Mouse (Mus musculus) adrenal gland, postnatal 4 days (tissue): ENCODE measurements at regions not wholly inside any gene's neighbourhood (a gene's known extent, or its start where the extent isn't known, plus 50 kb on each side); places are given as distances from the start of the nearest gene placed in this dataset.

Experiments
- DNase-seq, 2 experiments: peaks; one replicate each; pipeline ENCODE4 v3.0.0; 2021 to 2022; ENCODE audit warnings: low spot score in 2 of 2, mixed read lengths in 2 of 2

- DNase-seq, result no peak
Measured at GRCm38 (mm10) chr6:31106856-31107359, 148.0 kb upstream of the Klf14 start.

GRCm38 (mm10) chr6:31107360-31107759 lies 148.5 kb upstream of the Klf14 start:
- DNase-seq, result no peak

GRCm38 (mm10) chr6:31107916-31108685 lies 149.2 kb upstream of the Klf14 start:
- DNase-seq, result no peak

GRCm38 (mm10) chr6:31109604-31110003 lies 150.7 kb upstream of the Klf14 start:
- DNase-seq, result no peak

GRCm38 (mm10) chr6:31112293-31113077 lies 153.6 kb upstream of the Klf14 start:
- no peak for DNase-seq

GRCm38 (mm10) chr6:31113558-31114326 lies 154.9 kb upstream of the Klf14 start:
- no peak for DNase-seq

- DNase-seq, result no peak
Measured at GRCm38 (mm10) chr6:31114336-31115335, 155.8 kb upstream of the Klf14 start.

- no peak for DNase-seq
Measured at GRCm38 (mm10) chr6:31115566-31115965, 156.7 kb upstream of the Klf14 start.

- no peak for DNase-seq
Measured at GRCm38 (mm10) chr6:31116365-31116764, 157.5 kb upstream of the Klf14 start.

GRCm38 (mm10) chr6:31117666-31118065 lies 158.8 kb upstream of the Klf14 start:
- no peak for DNase-seq

GRCm38 (mm10) chr6:31121008-31121407 lies 162.1 kb upstream of the Klf14 start:
- no peak for DNase-seq

GRCm38 (mm10) chr6:31122895-31123294 lies 164.0 kb upstream of the Klf14 start:
- no peak for DNase-seq

GRCm38 (mm10) chr6:31123342-31123990 lies 164.6 kb upstream of the Klf14 start:
- no peak for DNase-seq

GRCm38 (mm10) chr6:31124076-31124475 lies 165.2 kb upstream of the Klf14 start:
- no peak for DNase-seq

GRCm38 (mm10) chr6:31124872-31125271 lies 166.0 kb upstream of the Klf14 start:
- no peak for DNase-seq

GRCm38 (mm10) chr6:31125328-31126118 lies 166.6 kb upstream of the Klf14 start:
- no peak for DNase-seq

- no peak for DNase-seq
Measured at GRCm38 (mm10) chr6:31126131-31126871, 167.4 kb upstream of the Klf14 start.

GRCm38 (mm10) chr6:31129170-31129569 lies 170.3 kb upstream of the Klf14 start:
- no peak for DNase-seq
